Mouse (Mus musculus) kidney, adult 2 months (tissue): Measurements from ENCODE around the gene Dtnb.

Source experiments
- CTCF ChIP-seq: fragments of 200-500 bp; conservative IDR thresholded peaks from 2 replicates; pipeline ENCODE4 v1.5.1; 2011; ENCODE audit warnings: low read depth, mild to moderate bottlenecking, control low read depth, low read length, moderate library complexity, mixed read lengths; ENCODE audit not compliant: insufficient read depth, insufficient read length
- POLR2A ChIP-seq: fragments of 200-500 bp; IDR thresholded peaks from one replicate; pipeline ENCODE4 v1.6.1; 2011; ENCODE audit warnings: low read depth, low read length, control low read depth

- TF ChIP-seq POLR2A, result no peak
- TF ChIP-seq CTCF, result no peak
Observed at GRCm38 (mm10) chr12:3788421-3789051, 216.4 kb downstream of the Dtnb start.
